In the genomic region with DNA sequence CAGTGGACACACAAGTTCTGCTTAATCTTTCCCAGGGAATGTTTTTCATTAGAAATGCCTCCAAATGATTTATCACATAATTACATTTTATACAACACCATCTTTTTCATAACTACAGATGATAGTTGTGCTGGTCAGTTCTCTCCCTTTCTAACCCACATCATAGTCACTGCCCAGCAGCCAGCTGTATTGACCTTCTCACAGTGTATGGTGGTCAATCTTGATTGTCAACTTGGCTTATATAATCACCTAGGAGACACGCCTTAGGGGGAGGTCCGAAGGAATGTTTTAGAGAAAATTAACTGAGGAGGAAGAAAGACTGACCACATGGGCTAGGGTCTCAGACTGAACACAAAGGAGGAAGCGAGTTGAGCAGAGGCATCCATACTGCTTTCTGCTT, we compare ENCODE assay signal across 32 mouse cellular contexts. TPM values are rescaled to one million over a fixed set of nuclear protein-coding genes. Genes with fewer than 3 reads are reported as not detected.
"Had no signal": no experiment of that assay in that cellular context is flagged by ENCODE, and none has a peak within 500 bp of the region (broad histone marks: within the 10 kb centered on the region; RNA-seq: fewer than 3 reads in every experiment).

No protein-coding gene starts in this region.

- H3K9ac ChIP-seq: limb, embryonic 12.5 days; limb, embryonic 15.5 days; liver, embryonic 14.5 days; liver, postnatal 0 days; midbrain, embryonic 12.5 days had no signal

- H3K4me2 ChIP-seq: limb, embryonic 12.5 days; limb, embryonic 15.5 days; liver, embryonic 11.5 days; midbrain, embryonic 12.5 days had no signal

- DNase-seq: kidney, adult 18-20 months; kidney, adult 9 months; layer of hippocampus, adult 9-11 months; left cerebral cortex, postnatal 4 days; liver, postnatal 0 days; right cerebral cortex, adult 18-20 months; right cerebral cortex, postnatal 14 days; right cerebral cortex, postnatal 4 days; thymus, adult 2 months; thymus, postnatal 14 days; thymus, postnatal 4 days had no signal

- H3K4me3 ChIP-seq: limb, embryonic 12.5 days; limb, embryonic 15.5 days; midbrain, embryonic 12.5 days; myocyte had no signal

- H3K27me3 ChIP-seq: limb, embryonic 12.5 days; limb, embryonic 15.5 days; midbrain, embryonic 12.5 days had no signal

- H3K9me3 ChIP-seq: limb, embryonic 12.5 days; limb, embryonic 15.5 days; midbrain, embryonic 12.5 days had no signal

- H3K27ac ChIP-seq: hindbrain, postnatal 0 days; limb, embryonic 12.5 days; limb, embryonic 15.5 days; liver, embryonic 14.5 days; macrophage; midbrain, embryonic 12.5 days; stomach, postnatal 0 days had no signal

- ATAC-seq: hindbrain, postnatal 0 days; inflammation-experienced regulatory T-cells, adult 6 months; intestine, embryonic 16.5 days; liver, postnatal 0 days; midbrain, embryonic 16.5 days had no signal

- H3K4me1 ChIP-seq: midbrain, embryonic 12.5 days had no signal

- H3K36me3 ChIP-seq: limb, embryonic 12.5 days; limb, embryonic 15.5 days; midbrain, embryonic 12.5 days had no signal

RNA-seq across cellular contexts. Expression of a gene that starts 57.3 kb away (rescaled TPM):
- total RNA-seq: hindbrain, postnatal 0 days; layer of hippocampus, adult 18-20 months; layer of hippocampus, postnatal 25 days; left cerebral cortex, adult 8-10 months; megakaryocyte-erythroid progenitor cell, adult 5-6 weeks; monocyte, adult 5-6 weeks had no signal
- polyA plus RNA-seq: hindbrain, postnatal 0 days; inflammation-experienced regulatory T-cells, adult 6 months; intestine, embryonic 16.5 days; kidney, embryonic 16.5 days; limb, embryonic 12.5 days; limb, embryonic 15.5 days; liver, embryonic 11.5 days; liver, embryonic 14.5 days; liver, postnatal 0 days; macrophage; midbrain, embryonic 12.5 days; midbrain, embryonic 16.5 days; myocyte; neural tube, embryonic 11.5 days; neural tube, embryonic 14.5 days; stomach, embryonic 14.5 days; stomach, postnatal 0 days; thymus, adult 2 months had no signal
